Mouse (Mus musculus): Measurements from ENCODE around the gene Dbndd1. TPM values are rescaled to one million over a fixed set of nuclear protein-coding genes. Genes with fewer than 3 reads are reported as not detected.

The Dbndd1 gene
- polyA plus RNA-seq, 1 experiment from 2014 or later: 0.68 TPM

GRCm38 (mm10) chr8:123503801-123504467 is 11.3 kb downstream of the Dbndd1 start:
- 98% methylated on average over 6 of the region's 6 CpGs for WGBS

GRCm38 (mm10) chr8:123502192-123502591 is 13.1 kb downstream of the Dbndd1 start:
- no peak for ATAC-seq (replicated peaks; ENCODE audit: extremely low read depth, insufficient read depth, low FRiP score)
- 82% methylated on average over 5 of the region's 5 CpGs for WGBS
- H3K9me3 ChIP-seq (replicated peaks; ENCODE audit: control insufficient read depth, low read length): 0 out of 2 replicates have a peak, but pooled peaks cover 4% of the 10 kb centered on the region
- H3K9ac ChIP-seq (ENCODE audit: low read length): no peak overlapping the region
- H3K27me3 ChIP-seq (ENCODE audit: control insufficient read depth, insufficient read depth, low read length): no peaks in the 10 kb centered on the region
- no peaks in the 10 kb centered on the region for H3K4me1 ChIP-seq (ENCODE audit: control insufficient read depth, insufficient read depth, low read length)
- no peak overlapping the region for H3K4me3 ChIP-seq (ENCODE audit: low read length)
- H3K27ac ChIP-seq (ENCODE audit: low read length): no peak overlapping the region
- H3K36me3 ChIP-seq (ENCODE audit: control insufficient read depth, insufficient read depth): peaks cover 57% of the 10 kb centered on the region
- no peak overlapping the region for H3K4me2 ChIP-seq (ENCODE audit: low read depth, low read length)

More at GRCm38 (mm10) chr8:123503801-123504467, 11.3 kb downstream of the Dbndd1 start:
- H3K4me2 ChIP-seq (ENCODE audit: low read depth, low read length): no peak overlapping the region
- no peaks in the 10 kb centered on the region for H3K4me1 ChIP-seq (ENCODE audit: control insufficient read depth, insufficient read depth, low read length)
- peaks cover 49% of the 10 kb centered on the region for H3K36me3 ChIP-seq (ENCODE audit: control insufficient read depth, insufficient read depth)
- no peak overlapping the region for H3K9ac ChIP-seq (ENCODE audit: low read length)
- no peak for ATAC-seq (replicated peaks; ENCODE audit: extremely low read depth, insufficient read depth, low FRiP score)
- no peak overlapping the region for H3K27ac ChIP-seq (ENCODE audit: low read length)
- 0 out of 2 replicates have a peak, but pooled peaks cover 4% of the 10 kb centered on the region for H3K9me3 ChIP-seq (replicated peaks; ENCODE audit: control insufficient read depth, low read length)
- no peaks in the 10 kb centered on the region for H3K27me3 ChIP-seq (ENCODE audit: control insufficient read depth, insufficient read depth, low read length)
- no peak overlapping the region for H3K4me3 ChIP-seq (ENCODE audit: low read length)

- 92% methylated on average over 11 of the region's 11 CpGs for WGBS
- no peak overlapping the region for H3K4me3 ChIP-seq (ENCODE audit: low read length)
- H3K27me3 ChIP-seq (ENCODE audit: control insufficient read depth, insufficient read depth, low read length): no peaks in the 10 kb centered on the region
- ATAC-seq (replicated peaks; ENCODE audit: extremely low read depth, insufficient read depth, low FRiP score): no peak
- H3K27ac ChIP-seq (ENCODE audit: low read length): no peak overlapping the region
- H3K4me2 ChIP-seq (ENCODE audit: low read depth, low read length): no peak overlapping the region
- H3K36me3 ChIP-seq (ENCODE audit: control insufficient read depth, insufficient read depth): peaks cover 81% of the 10 kb centered on the region
- 0 out of 2 replicates have a peak, but pooled peaks cover 4% of the 10 kb centered on the region for H3K9me3 ChIP-seq (replicated peaks; ENCODE audit: control insufficient read depth, low read length)
- H3K4me1 ChIP-seq (ENCODE audit: control insufficient read depth, insufficient read depth, low read length): no peaks in the 10 kb centered on the region
- no peak overlapping the region for H3K9ac ChIP-seq (ENCODE audit: low read length)
Observed at GRCm38 (mm10) chr8:123499556-123499955, 15.7 kb downstream of the Dbndd1 start.

DNA sequence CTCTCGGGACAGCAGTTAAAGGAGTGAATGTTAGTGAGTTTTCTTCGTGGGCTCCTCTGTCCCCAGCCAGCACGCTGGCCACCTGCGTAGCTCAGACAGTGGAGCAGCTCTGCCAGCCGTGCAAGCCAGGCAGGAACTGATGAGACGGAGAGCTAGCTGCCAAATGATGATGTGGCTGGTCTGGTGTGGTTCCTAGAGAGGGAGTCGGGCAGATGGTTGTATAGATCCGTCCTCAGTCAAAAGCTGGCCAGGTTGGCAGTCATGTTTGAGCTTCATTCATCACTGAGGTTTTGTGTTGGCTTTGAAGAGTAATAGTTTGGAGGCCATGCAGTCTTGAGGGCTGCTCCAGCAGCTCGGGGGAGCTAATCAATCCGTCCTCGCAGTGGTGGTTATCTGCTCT is 16.3 kb downstream of the Dbndd1 start:
- no peak for ATAC-seq (replicated peaks; ENCODE audit: extremely low read depth, insufficient read depth, low FRiP score)
- Histone ChIP-seq H3K9ac (ENCODE audit: low read length) (no peak overlapping the region), H3K4me1 (ENCODE audit: control insufficient read depth, insufficient read depth, low read length) (no peaks in the 10 kb centered on the region), H3K36me3 (ENCODE audit: control insufficient read depth, insufficient read depth) (peaks cover 86% of the 10 kb centered on the region), H3K9me3 (replicated peaks; ENCODE audit: control insufficient read depth, low read length) (0 out of 2 replicates have a peak, but pooled peaks cover 4% of the 10 kb centered on the region), H3K4me3 (ENCODE audit: low read length) (no peak overlapping the region), H3K4me2 (ENCODE audit: low read depth, low read length) (no peak overlapping the region), H3K27ac (ENCODE audit: low read length) (no peak overlapping the region), H3K27me3 (ENCODE audit: control insufficient read depth, insufficient read depth, low read length) (no peaks in the 10 kb centered on the region)
- 89% methylated on average over 11 of the region's 11 CpGs for WGBS

DNA sequence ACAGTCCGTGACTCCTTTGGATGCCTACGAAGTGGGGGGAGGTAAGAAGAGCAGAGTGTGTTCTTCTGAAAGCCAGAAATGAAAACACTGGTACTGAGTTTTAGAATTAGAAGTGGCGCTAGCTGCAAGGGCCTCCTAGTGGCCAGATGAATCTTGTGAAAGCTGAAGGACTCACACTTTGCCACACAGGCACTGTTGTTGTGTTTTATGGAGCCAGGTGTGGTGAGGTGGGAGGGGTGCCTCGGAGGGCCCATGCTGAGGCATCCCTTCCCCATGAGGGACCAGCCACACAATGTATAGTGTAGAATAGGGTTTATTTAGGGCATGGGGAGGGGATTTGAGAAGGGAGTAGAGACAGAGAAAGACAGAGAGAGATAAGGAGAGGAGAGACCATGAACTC is 17.6 kb downstream of the Dbndd1 start:
- no peak for ATAC-seq (replicated peaks; ENCODE audit: extremely low read depth, insufficient read depth, low FRiP score)
- no peak overlapping the region for H3K9ac ChIP-seq (ENCODE audit: low read length)
- H3K4me3 ChIP-seq (ENCODE audit: low read length): no peak overlapping the region
- H3K9me3 ChIP-seq (replicated peaks; ENCODE audit: control insufficient read depth, low read length): no peaks in the 10 kb centered on the region
- peaks cover 85% of the 10 kb centered on the region for H3K36me3 ChIP-seq (ENCODE audit: control insufficient read depth, insufficient read depth)
- H3K4me2 ChIP-seq (ENCODE audit: low read depth, low read length): no peak overlapping the region
- H3K27ac ChIP-seq (ENCODE audit: low read length): no peak overlapping the region
- WGBS: 91% methylated on average over 4 of the region's 4 CpGs
- H3K4me1 ChIP-seq (ENCODE audit: control insufficient read depth, insufficient read depth, low read length): no peaks in the 10 kb centered on the region
- no peaks in the 10 kb centered on the region for H3K27me3 ChIP-seq (ENCODE audit: control insufficient read depth, insufficient read depth, low read length)

- Histone ChIP-seq H3K4me2 (ENCODE audit: low read depth, low read length) (no peak overlapping the region), H3K27me3 (ENCODE audit: control insufficient read depth, insufficient read depth, low read length) (no peaks in the 10 kb centered on the region), H3K4me3 (ENCODE audit: low read length) (no peak overlapping the region), H3K27ac (ENCODE audit: low read length) (no peak overlapping the region), H3K9ac (ENCODE audit: low read length) (no peak overlapping the region), H3K36me3 (ENCODE audit: control insufficient read depth, insufficient read depth) (peaks cover 81% of the 10 kb centered on the region), H3K9me3 (replicated peaks; ENCODE audit: control insufficient read depth, low read length) (no peaks in the 10 kb centered on the region), H3K4me1 (ENCODE audit: control insufficient read depth, insufficient read depth, low read length) (no peaks in the 10 kb centered on the region)
- ATAC-seq (replicated peaks; ENCODE audit: extremely low read depth, insufficient read depth, low FRiP score): no peak
- 96% methylated on average over 9 of the region's 9 CpGs for WGBS
Observed at GRCm38 (mm10) chr8:123492898-123493297, 22.4 kb downstream of the Dbndd1 start.

DNA sequence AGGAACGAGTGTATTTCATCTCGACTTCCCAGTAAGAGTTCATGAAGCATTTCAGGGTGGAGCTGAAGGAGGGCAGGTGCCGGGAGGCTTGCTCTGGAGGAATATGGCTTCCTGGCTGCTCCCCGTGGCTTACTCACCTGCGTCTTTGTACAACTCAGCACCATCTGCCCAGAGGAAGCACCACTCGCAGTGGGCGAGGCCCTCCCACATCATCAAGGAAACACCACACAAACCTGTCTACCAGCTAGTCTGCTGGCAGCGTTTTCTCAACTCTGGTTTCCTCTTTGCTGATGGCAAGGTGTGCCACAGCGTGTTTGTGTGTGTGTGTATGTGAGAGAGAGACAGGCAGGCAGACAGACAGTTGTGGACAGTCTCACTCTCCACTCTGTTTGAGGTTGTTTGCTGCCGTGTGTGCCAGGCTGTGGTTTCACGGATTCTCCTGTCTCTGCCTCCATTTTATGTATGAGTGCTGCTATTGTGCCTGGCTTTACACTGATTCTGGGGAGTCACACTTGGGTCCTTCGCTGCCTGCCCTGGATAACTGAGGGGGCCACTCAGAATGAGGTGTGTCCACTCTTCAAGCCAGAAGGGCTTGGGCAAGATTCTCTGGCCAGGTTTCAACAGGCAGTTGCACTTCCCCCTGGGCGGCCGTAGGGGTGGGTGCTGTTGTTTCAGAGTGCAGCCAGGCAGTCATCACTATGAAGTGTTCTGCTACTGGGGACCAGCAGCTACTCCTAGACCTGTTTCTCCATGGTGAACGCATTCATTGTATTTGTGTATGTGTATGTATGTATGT is 23.8 kb downstream of the Dbndd1 start:
- H3K4me1 ChIP-seq (ENCODE audit: control insufficient read depth, insufficient read depth, low read length): no peaks in the 10 kb centered on the region
- no peak overlapping the region for H3K4me2 ChIP-seq (ENCODE audit: low read depth, low read length)
- peaks cover 83% of the 10 kb centered on the region for H3K36me3 ChIP-seq (ENCODE audit: control insufficient read depth, insufficient read depth)
- no peak overlapping the region for H3K9ac ChIP-seq (ENCODE audit: low read length)
- 90% methylated on average over 15 of the region's 15 CpGs for WGBS
- no peaks in the 10 kb centered on the region for H3K27me3 ChIP-seq (ENCODE audit: control insufficient read depth, insufficient read depth, low read length)
- no peak for ATAC-seq (replicated peaks; ENCODE audit: extremely low read depth, insufficient read depth, low FRiP score)
- H3K4me3 ChIP-seq (ENCODE audit: low read length): no peak overlapping the region
- no peaks in the 10 kb centered on the region for H3K9me3 ChIP-seq (replicated peaks; ENCODE audit: control insufficient read depth, low read length)
- H3K27ac ChIP-seq (ENCODE audit: low read length): no peak overlapping the region

GRCm38 (mm10) chr8:123482627-123483026 is 32.6 kb downstream of the Dbndd1 start:
- WGBS: 85% methylated on average over 7 of the region's 7 CpGs
- Histone ChIP-seq H3K4me1 (ENCODE audit: control insufficient read depth, insufficient read depth, low read length) (peaks cover 9% of the 10 kb centered on the region), H3K9ac (ENCODE audit: low read length) (no peak overlapping the region), H3K4me3 (ENCODE audit: low read length) (no peak overlapping the region), H3K9me3 (replicated peaks; ENCODE audit: control insufficient read depth, low read length) (no peaks in the 10 kb centered on the region), H3K27ac (ENCODE audit: low read length) (no peak overlapping the region), H3K27me3 (ENCODE audit: control insufficient read depth, insufficient read depth, low read length) (no peaks in the 10 kb centered on the region), H3K36me3 (ENCODE audit: control insufficient read depth, insufficient read depth) (peaks cover 41% of the 10 kb centered on the region), H3K4me2 (ENCODE audit: low read depth, low read length) (no peak overlapping the region)
- no peak for ATAC-seq (replicated peaks; ENCODE audit: extremely low read depth, insufficient read depth, low FRiP score)
